Mouse (Mus musculus) midbrain, embryonic 15.5 days (tissue): ENCODE data around the gene Odf3. TPM values are rescaled to one million over a fixed set of nuclear protein-coding genes. Genes with fewer than 3 reads are reported as not detected.

Experiments
- ATAC-seq: fragments of 200-750 bp; cut with Nextera tagmentation; replicated peaks from 2 replicates; pipeline ENCODE4 v1.8.0; 2017; ENCODE audit warnings: moderate TSS enrichment
- H3K27ac ChIP-seq: fragments of 300-500 bp; sonication (generic); 2 replicates; pipeline ENCODE4 v1.5.1; 2015; ENCODE audit warnings: mild to moderate bottlenecking, inconsistent platforms
- H3K27me3 ChIP-seq: fragments of 300-500 bp; sonication (generic); replicated peaks from 2 replicates; pipeline ENCODE4 v1.6.1; 2015; ENCODE audit warnings: inconsistent platforms
- H3K36me3 ChIP-seq: fragments of 300-500 bp; sonication (generic); replicated peaks from 2 replicates; pipeline ENCODE4 v1.6.1; 2015; ENCODE audit warnings: inconsistent platforms
- H3K4me1 ChIP-seq: fragments of 300-500 bp; sonication (generic); 2 replicates; pipeline ENCODE4 v1.6.1; 2015; ENCODE audit warnings: inconsistent platforms
- H3K4me2 ChIP-seq: fragments of 300-500 bp; sonication (generic); 2 replicates; pipeline ENCODE4 v1.6.1; 2015; ENCODE audit warnings: inconsistent platforms, mild to moderate bottlenecking, moderate library complexity
- H3K4me3 ChIP-seq: fragments of 300-500 bp; sonication (generic); 2 replicates; pipeline ENCODE4 v1.5.1; 2015; ENCODE audit warnings: mild to moderate bottlenecking, inconsistent platforms
- H3K9ac ChIP-seq: fragments of 300-500 bp; sonication (generic); 2 replicates; pipeline ENCODE4 v1.6.1; 2015; ENCODE audit warnings: mild to moderate bottlenecking, inconsistent platforms
- H3K9me3 ChIP-seq: fragments of 300-500 bp; sonication (generic); 2 replicates; pipeline ENCODE4 v1.6.1; 2016; ENCODE audit warnings: inconsistent platforms
- WGBS: fragments of 180-500 bp; shearing (Covaris S2); methylation state at CpG from one replicate; pipeline ENCODE4 v1.1.7; 2015; ENCODE audit warnings: mixed read lengths; 5-methylcytosine and 5-hydroxymethylcytosine counted together
- polyA plus RNA-seq: library from polyadenylated mRNA; unstranded; fragments of >200 nt; fragmentation: Nextera tagmentation; extraction: Ambion mirVana; gene quantifications from 2 replicates; pipeline ENCODE4 v1.2.1, GENCODE M21; 2015

Gene Odf3
- polyA plus RNA-seq, 1 experiment from 2014 or later: not detected

DNA sequence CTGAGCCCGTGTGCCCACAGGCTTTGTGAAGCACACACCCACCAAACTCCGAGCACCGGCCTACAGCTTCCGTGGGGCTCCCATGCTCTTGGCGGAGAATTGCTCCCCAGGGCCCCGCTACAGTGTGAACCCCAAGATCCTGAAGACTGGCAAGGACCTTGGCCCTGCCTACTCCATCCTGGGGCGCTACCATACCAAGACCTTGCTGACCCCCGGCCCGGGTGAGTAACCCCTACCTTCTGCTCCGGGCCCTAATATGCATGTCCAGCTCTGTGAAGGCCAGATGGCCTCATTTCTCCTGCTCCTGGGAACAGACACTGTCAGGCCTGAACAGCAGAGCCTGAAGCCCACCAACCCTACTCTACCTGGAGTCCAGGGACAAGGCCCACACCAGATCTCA lies 986 bp downstream of the Odf3 start:
- H3K9me3 ChIP-seq: no peaks in the 10 kb centered on the region
- 93% methylated on average over 10 of the region's 10 CpGs for WGBS

DNA sequence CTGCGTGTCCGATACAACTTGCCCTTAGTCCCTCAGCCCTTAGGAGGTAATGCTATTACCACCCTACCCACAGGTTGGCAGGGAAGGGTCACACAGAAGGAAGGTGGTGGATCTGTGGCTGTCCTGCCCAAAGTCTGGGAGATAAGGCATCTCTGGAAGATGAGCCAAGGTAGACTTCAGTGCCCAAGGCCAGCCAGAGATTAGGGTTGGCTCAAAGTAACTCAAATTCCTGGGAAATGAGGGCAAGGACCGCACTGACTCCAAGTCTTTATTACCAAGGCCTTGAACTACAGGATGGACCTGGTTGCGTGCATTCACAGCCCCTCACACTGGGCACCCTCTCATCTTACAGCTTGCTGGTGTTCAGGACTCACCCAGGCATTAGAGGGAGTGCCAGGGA lies 4.3 kb downstream of the Odf3 start:
- ATAC-seq: no peak
- Histone ChIP-seq H3K9ac (no peak overlapping the region), H3K4me1 (peaks cover 11% of the 10 kb centered on the region), H3K27me3 (no peaks in the 10 kb centered on the region), H3K27ac (no peak overlapping the region), H3K4me2 (no peak overlapping the region), H3K9me3 (no peaks in the 10 kb centered on the region), H3K4me3 (no peak overlapping the region), H3K36me3 (peaks cover 17% of the 10 kb centered on the region)
- 94% methylated on average over 4 of the region's 4 CpGs for WGBS

More for the DNA sequence above, 986 bp downstream of the Odf3 start:
- Histone ChIP-seq H3K4me3 (no peak overlapping the region), H3K36me3 (peaks cover 9% of the 10 kb centered on the region), H3K4me2 (no peak overlapping the region), H3K9ac (no peak overlapping the region), H3K27ac (no peak overlapping the region), H3K27me3 (peaks cover 11% of the 10 kb centered on the region; the same call in 1 of the 2 replicates), H3K4me1 (no peaks in the 10 kb centered on the region)
- ATAC-seq: no peak

DNA sequence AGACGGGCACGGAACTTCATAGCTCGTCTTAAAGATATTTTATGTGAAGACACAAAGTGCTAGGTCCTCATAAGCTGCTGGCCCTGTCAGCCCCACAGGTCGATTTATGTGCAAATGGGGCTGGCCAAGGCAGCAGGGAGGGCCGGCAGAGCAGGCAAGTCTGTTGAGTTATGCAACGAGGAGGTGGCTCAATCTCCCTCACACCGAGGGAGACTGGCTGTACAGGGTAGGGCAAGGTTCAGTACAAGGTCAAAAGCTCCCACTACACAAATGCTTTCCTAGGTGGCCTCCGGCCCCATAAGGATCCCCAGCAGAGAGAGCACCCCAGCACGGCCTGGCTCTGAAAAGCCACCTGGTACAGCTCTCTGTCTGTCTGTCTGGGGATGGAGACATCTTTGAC lies 5.8 kb downstream of the Odf3 start:
- Histone ChIP-seq H3K27me3 (no peaks in the 10 kb centered on the region), H3K36me3 (peaks cover 17% of the 10 kb centered on the region), H3K4me1 (peaks cover 18% of the 10 kb centered on the region), H3K4me2 (no peak overlapping the region), H3K9ac (no peak overlapping the region), H3K27ac (no peak overlapping the region), H3K9me3 (no peaks in the 10 kb centered on the region), H3K4me3 (no peak overlapping the region)
- 87% methylated on average over 9 of the region's 9 CpGs for WGBS
- ATAC-seq: no peak

DNA sequence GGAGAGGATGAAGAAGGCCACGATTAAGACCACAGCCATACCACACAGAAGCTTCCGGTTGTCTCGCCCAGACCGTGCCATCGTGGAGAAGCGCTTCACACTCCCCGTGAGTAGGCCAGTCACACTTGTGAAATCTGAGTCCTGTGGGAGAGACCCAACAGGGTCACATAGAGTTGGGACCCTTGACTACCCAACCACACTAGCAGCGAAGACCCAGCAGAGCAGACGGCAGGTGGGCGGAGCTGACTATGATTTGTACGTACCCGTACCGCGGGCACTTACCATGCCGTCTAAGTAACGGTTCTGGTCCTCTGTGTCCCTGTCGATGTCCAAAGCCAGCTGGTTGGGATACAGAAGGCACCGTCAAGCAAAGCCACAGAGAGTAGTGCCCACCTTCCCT lies 6.9 kb downstream of the Odf3 start:
- no peak overlapping the region for H3K27ac ChIP-seq
- no peak for ATAC-seq
- peaks cover 29% of the 10 kb centered on the region for H3K4me1 ChIP-seq
- H3K4me3 ChIP-seq: no peak overlapping the region
- no peak overlapping the region for H3K4me2 ChIP-seq
- H3K9me3 ChIP-seq: no peaks in the 10 kb centered on the region
- WGBS: 95% methylated on average over 18 of the region's 18 CpGs
- H3K9ac ChIP-seq: no peak overlapping the region
- H3K27me3 ChIP-seq: no peaks in the 10 kb centered on the region
- H3K36me3 ChIP-seq: peaks cover 17% of the 10 kb centered on the region

DNA sequence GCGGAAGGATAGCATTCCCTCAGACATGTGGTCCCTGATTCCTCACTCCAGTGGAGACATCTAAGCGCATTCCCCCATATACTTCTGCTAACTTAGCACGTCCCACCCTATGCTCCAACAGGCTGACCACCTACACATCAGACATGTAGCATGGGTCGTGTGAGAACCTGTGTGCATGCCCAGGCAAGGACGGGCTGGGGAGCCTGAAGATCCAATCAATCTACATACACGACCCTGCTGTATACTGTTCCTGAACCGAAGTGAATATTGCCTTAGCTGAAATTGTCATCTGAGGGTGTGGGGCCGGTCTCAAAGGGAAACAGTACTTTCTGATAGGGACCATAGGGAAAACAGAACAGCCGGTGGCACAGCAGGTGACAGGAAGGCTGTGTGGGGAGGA lies 7.6 kb downstream of the Odf3 start:
- Histone ChIP-seq H3K27me3 (no peaks in the 10 kb centered on the region), H3K4me3 (peak overlapping the region; percentile 57), H3K4me2 (peak overlapping the region; percentile 96), H3K36me3 (peaks cover 17% of the 10 kb centered on the region), H3K4me1 (peaks cover 35% of the 10 kb centered on the region), H3K9ac (peak overlapping the region; percentile 62; the same call in 1 of the 2 replicates), H3K27ac (no peak overlapping the region), H3K9me3 (no peaks in the 10 kb centered on the region)
- no peak for ATAC-seq
- 77% methylated on average over 9 of the region's 9 CpGs for WGBS

DNA sequence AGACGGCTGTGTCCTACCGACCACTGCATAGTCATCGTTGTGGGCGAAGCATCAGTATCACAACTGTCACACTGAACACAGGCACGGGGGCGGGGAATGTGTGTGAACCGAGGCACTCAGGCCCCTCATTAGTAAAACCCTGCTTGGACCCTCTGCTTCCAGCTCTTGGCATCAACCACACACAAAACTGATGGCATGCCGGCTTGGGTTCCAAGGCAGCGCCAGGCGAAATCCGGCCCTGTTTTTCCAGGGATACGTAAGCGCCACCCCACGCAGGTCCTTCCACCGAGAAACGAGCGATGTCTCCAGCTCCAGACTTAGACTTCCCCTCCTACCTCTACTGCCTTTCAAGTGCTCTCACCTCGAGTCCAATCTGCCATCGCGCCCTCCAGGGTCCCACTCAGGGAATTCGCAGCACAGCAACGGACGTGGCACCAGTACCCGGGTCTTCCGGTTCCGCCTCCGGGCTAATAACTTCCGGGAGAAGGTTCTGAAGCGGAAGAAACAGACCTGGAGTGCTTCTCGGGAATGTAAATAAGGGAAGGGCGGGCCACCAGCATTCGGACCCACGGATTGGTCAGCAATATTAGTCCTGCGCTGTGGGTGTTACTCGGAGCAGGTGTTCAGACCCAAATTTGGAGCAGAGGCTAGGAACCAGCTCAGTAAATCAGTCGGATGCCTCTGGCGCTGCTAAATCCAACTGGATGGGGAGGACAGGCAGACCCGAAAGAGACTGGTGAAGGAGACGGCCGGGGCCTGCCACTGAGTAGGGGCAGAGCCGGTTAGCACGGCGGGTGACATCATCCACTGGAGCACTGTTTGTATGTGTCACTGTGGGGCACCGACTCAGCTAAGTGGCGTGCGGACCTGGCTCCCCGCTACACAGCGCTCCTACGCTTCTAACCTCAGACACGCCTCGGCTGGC lies 8.5 kb downstream of the Odf3 start, which contains the start of gene Gm45785:
Gm45785 (minus strand) TSS at position 472 of the 925 bp plus-strand sequence.
- peaks cover 25% of the 10 kb centered on the region for H3K36me3 ChIP-seq
- peak within 1 kb of the TSS; percentile 57 for H3K4me3 ChIP-seq
- H3K4me2 ChIP-seq: peak within 1 kb of the TSS; percentile 96
- H3K9me3 ChIP-seq: no peaks in the 10 kb centered on the region
- no peaks in the 10 kb centered on the region for H3K27me3 ChIP-seq
- peak; percentile 83 for ATAC-seq
- WGBS: under 1% methylated on average over 51 of the region's 51 CpGs
- peak within 1 kb of the TSS; percentile 82 for H3K27ac ChIP-seq
- peak within 1 kb of the TSS; percentile 62 for H3K9ac ChIP-seq
- peaks cover 42% of the 10 kb centered on the region for H3K4me1 ChIP-seq

DNA sequence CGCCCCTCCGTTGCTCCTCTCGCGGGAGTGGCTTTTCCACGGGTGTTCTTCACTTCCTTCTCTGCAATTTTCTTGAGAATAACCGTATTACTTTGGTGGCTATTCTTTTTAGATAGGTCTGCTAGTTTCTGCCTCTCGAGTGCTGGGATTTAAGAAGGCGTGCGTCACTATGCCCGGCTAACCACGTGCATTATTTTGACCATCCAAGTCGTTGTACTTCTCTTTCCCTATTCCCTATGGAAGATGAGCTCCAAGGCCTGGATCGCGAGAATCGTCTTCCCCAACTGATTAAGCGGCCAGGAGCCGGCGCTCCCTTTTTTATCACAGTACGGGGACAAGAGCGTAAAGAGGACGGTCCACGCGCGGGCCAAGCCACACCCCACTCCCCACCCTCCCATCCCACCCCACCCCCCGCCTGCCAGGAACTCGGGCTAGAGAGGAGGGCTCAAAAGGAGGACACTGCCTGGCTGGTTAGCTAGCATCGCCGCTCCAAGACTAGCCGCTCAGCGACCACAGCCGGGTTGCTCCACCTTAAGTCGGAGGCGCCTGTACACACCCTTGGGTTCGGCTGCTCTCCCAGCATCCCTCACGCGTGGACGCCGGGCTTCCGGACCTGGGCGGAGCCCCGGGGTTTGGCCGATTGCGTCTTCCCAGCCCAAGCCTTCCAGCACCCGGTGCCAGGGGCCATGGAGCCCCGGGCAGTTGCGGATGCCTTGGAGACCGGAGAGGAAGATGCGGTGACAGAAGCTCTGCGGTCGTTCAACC lies 9.4 kb downstream of the Odf3 start, which contains the start of gene Ric8a:
Ric8a (plus strand) TSS at position 173 of the 765 bp plus-strand sequence.
- H3K4me1 ChIP-seq: peaks cover 42% of the 10 kb centered on the region
- H3K27ac ChIP-seq: peak within 1 kb of the TSS; percentile 82
- WGBS: under 1% methylated on average over 50 of the region's 50 CpGs
- H3K36me3 ChIP-seq: peaks cover 33% of the 10 kb centered on the region
- H3K9ac ChIP-seq: peak within 1 kb of the TSS; percentile 62
- H3K27me3 ChIP-seq: no peaks in the 10 kb centered on the region
- H3K4me3 ChIP-seq: peak within 1 kb of the TSS; percentile 57
- H3K9me3 ChIP-seq: no peaks in the 10 kb centered on the region
- H3K4me2 ChIP-seq: peak within 1 kb of the TSS; percentile 96
- peak; percentile 85 for ATAC-seq

DNA sequence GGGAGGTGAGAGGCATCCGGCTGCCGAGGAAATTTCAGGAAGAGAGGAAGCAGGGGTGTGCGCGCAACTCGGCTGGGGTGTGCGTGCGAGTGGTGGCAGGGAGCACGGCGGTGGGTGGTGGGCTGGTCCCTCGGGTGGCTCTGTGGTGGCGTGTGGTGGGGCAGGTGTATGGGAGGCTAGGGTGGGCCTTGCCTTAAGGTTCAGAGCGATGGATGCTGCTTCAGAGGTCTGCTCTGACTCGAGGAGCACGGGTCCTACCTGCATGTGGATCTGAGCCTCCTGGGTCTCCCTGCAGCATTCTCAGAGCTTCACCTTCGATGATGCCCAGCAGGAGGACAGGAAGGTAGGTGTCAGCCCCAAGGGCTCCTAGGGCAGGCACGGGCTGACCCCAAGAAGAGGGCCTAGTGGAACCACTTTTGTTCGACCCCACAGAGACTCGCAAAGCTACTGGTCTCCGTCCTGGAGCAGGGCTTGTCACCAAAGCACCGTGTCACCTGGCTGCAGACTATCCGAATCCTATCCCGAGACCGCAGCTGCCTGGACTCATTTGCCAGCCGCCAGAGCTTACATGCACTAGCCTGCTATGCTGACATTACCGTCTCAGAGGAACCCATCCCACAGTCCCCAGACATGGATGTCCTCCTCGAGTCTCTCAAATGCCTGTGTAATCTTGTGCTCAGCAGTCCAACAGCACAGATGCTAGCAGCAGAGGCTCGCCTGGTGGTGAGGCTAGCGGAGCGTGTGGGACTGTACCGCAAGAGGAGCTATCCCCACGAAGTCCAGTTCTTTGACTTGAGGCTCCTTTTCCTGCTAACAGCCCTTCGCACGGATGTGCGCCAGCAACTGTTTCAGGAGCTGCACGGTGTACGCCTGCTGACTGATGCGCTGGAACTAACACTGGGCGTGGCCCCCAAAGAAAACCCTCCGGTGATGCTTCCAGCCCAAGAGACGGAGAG lies 10.2 kb downstream of the Odf3 start, which contains the start of gene Bet1l:
Bet1l (minus strand) TSS at position 28 of the 956 bp plus-strand sequence.
- no peaks in the 10 kb centered on the region for H3K9me3 ChIP-seq
- H3K9ac ChIP-seq: peak within 1 kb of the TSS; percentile 62
- H3K27me3 ChIP-seq: no peaks in the 10 kb centered on the region
- peak within 1 kb of the TSS; percentile 82 for H3K27ac ChIP-seq
- H3K4me3 ChIP-seq: peak within 1 kb of the TSS; percentile 57
- peak; percentile 51 for ATAC-seq
- 36% methylated on average over 40 of the region's 40 CpGs for WGBS
- peak within 1 kb of the TSS; percentile 96 for H3K4me2 ChIP-seq
- H3K4me1 ChIP-seq: peaks cover 42% of the 10 kb centered on the region
- peaks cover 40% of the 10 kb centered on the region for H3K36me3 ChIP-seq

DNA sequence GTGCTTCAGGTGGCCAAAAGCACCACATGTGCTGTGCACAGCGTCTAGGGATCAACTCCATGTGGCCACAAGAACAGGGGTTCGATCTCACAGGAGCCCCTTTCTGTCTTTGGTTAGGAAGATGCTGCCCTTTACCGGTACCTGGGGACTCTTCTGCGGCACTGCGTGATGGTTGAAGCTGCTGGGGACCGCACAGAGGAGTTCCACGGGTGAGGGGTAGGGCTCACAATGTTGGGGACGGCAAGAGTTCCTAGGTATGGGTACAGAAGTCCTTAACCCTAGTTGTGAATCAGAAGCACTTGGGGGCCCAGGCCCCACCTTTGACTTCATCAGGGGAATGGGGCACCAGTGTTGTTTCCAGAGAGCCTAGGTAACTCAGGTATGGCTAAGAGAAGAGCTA lies 11.1 kb downstream of the Odf3 start:
- peaks cover 42% of the 10 kb centered on the region for H3K4me1 ChIP-seq
- peak overlapping the region; percentile 62; the same call in 1 of the 2 replicates for H3K9ac ChIP-seq
- H3K27me3 ChIP-seq: no peaks in the 10 kb centered on the region
- peak overlapping the region; percentile 96 for H3K4me2 ChIP-seq
- WGBS: 96% methylated on average over 8 of the region's 8 CpGs
- no peak for ATAC-seq
- peaks cover 40% of the 10 kb centered on the region for H3K36me3 ChIP-seq
- H3K27ac ChIP-seq: no peak overlapping the region
- peak overlapping the region; percentile 57 for H3K4me3 ChIP-seq
- H3K9me3 ChIP-seq: no peaks in the 10 kb centered on the region

DNA sequence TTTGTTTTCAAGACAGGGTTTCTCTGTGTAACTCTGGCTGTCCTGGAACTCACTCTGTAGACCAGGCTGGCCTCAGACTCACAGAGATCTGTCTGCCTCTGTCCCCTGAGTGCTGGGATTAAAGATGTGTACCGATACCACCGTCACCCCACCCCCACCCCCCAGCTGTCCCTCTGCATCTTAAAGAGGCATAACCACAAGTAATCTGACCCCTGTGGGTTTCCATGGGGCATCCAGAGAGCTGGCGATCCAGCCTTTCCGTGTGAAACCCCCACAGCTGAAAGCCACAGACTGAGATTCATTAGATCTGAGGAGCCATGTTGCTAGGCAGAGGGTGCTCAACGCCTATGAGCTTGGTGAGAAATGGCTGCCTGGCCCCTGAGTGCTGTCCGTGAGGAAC lies 12.4 kb downstream of the Odf3 start:
- Histone ChIP-seq H3K27me3 (no peaks in the 10 kb centered on the region), H3K9me3 (no peaks in the 10 kb centered on the region), H3K4me2 (no peak overlapping the region), H3K4me1 (peaks cover 39% of the 10 kb centered on the region), H3K36me3 (peaks cover 43% of the 10 kb centered on the region), H3K27ac (no peak overlapping the region), H3K4me3 (no peak overlapping the region), H3K9ac (no peak overlapping the region)
- ATAC-seq: no peak
- 66% methylated on average over 6 of the region's 6 CpGs for WGBS

DNA sequence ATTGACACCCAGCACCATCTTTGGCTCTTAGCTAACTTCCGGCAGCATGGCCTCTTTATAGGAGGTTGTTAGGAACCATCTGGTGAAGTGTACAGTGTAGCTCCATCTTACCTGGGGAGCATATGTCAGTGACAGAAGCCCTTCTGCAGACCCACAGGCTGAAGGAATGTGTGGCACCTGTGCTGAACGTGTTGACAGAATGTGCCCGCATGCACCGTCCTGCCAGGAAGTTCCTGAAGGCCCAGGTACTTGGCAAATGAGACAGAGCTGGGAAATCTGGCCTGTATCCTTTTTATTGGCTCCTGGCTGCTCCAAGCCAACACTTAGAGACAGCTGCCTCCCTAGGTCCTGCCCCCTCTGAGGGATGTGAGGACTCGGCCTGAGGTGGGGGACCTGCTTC lies 13.1 kb downstream of the Odf3 start:
- Histone ChIP-seq H3K36me3 (peaks cover 44% of the 10 kb centered on the region), H3K9ac (no peak overlapping the region), H3K4me3 (no peak overlapping the region), H3K9me3 (no peaks in the 10 kb centered on the region), H3K4me2 (no peak overlapping the region), H3K27ac (no peak overlapping the region), H3K27me3 (no peaks in the 10 kb centered on the region), H3K4me1 (peaks cover 32% of the 10 kb centered on the region)
- WGBS: 93% methylated on average over 5 of the region's 5 CpGs
- no peak for ATAC-seq
